Mouse (Mus musculus) adrenal gland, postnatal 4 days (tissue): Measurements from ENCODE around the gene Ppp1cb. TPM values are rescaled to one million over a fixed set of nuclear protein-coding genes. Genes with fewer than 3 reads are reported as not detected.

Experiments
- total RNA-seq, 2 experiments: library from RNA; stranded (reverse); gene quantifications; 2 replicates each; pipeline ENCODE4 v1.2.3; 2021

The Ppp1cb gene
- total RNA-seq, 2 experiments from 2014 or later: 309 to 334 TPM

Other genes starting within 250 kb of the Ppp1cb start
- gene Plb1, start 226.1 kb upstream of the Ppp1cb start, total RNA-seq: under 1 TPM; 0.11 to 0.96 TPM
- 10 to 100 TPM; 43.6 to 46.2 TPM for gene Yes1, start 152.3 kb downstream of the Ppp1cb start, total RNA-seq